Mouse (Mus musculus) lung, postnatal 10 days (tissue): ENCODE measurements at regions not wholly inside any gene's neighbourhood (a gene's known extent, or its start where the extent isn't known, plus 50 kb on each side); places are given as distances from the start of the nearest gene placed in this dataset.
"Not testable (repeated sequence)": the region's sequence is repeated elsewhere in the genome, so short reads cannot be mapped to it uniquely, and the experiment has no call there.

Source experiments
- DNase-seq: peaks from one replicate; pipeline ENCODE4 v3.0.0; 2021

- DNase-seq: no peak
These were observed 1948.3 kb downstream of the 9330182O14Rik start for GRCm38 (mm10) chr15:42082436-42082835.

- DNase-seq: no peak
These were observed 1966.6 kb downstream of the 9330182O14Rik start for GRCm38 (mm10) chr15:42100730-42101129.

- DNase-seq: no peak
These were observed 1970.7 kb downstream of the 9330182O14Rik start for GRCm38 (mm10) chr15:42104816-42105215.

- no peak for DNase-seq
These were observed 1972.9 kb downstream of the 9330182O14Rik start for GRCm38 (mm10) chr15:42107106-42107505.

GRCm38 (mm10) chr15:42111811-42112210 is 1977.6 kb downstream of the 9330182O14Rik start:
- no peak for DNase-seq

- no peak for DNase-seq
These were observed 1993.3 kb downstream of the 9330182O14Rik start for GRCm38 (mm10) chr15:42127471-42127870.

GRCm38 (mm10) chr15:42128976-42129375 is 1994.8 kb downstream of the 9330182O14Rik start:
- no peak for DNase-seq

GRCm38 (mm10) chr15:42166546-42166945 is 2032.4 kb downstream of the 9330182O14Rik start:
- no peak for DNase-seq

- not testable (repeated sequence) for DNase-seq
These were observed 2043.6 kb downstream of the 9330182O14Rik start for GRCm38 (mm10) chr15:42177766-42178165.

- peak; percentile 40 for DNase-seq
These were observed 2073.2 kb downstream of the 9330182O14Rik start for GRCm38 (mm10) chr15:42207187-42207846.

- no peak for DNase-seq
These were observed 2085.3 kb downstream of the 9330182O14Rik start for GRCm38 (mm10) chr15:42219496-42219895.

- DNase-seq: no peak
These were observed 2085.8 kb downstream of the 9330182O14Rik start for GRCm38 (mm10) chr15:42220005-42220404.

GRCm38 (mm10) chr15:42225006-42225405 is 2090.8 kb downstream of the 9330182O14Rik start:
- DNase-seq: no peak

GRCm38 (mm10) chr15:42231692-42232091 is 2097.5 kb downstream of the 9330182O14Rik start:
- no peak for DNase-seq

GRCm38 (mm10) chr15:42246812-42247211 is 2112.6 kb downstream of the 9330182O14Rik start:
- no peak for DNase-seq

- peak; percentile 3 for DNase-seq
These were observed 2118.7 kb downstream of the 9330182O14Rik start for GRCm38 (mm10) chr15:42252730-42253330.

- no peak for DNase-seq
These were observed 2122.2 kb downstream of the 9330182O14Rik start for GRCm38 (mm10) chr15:42256343-42256742.

- DNase-seq: no peak
These were observed 2141.0 kb downstream of the 9330182O14Rik start for GRCm38 (mm10) chr15:42275117-42275516.

GRCm38 (mm10) chr15:42277247-42277646 is 2143.1 kb downstream of the 9330182O14Rik start:
- no peak for DNase-seq

- DNase-seq: no peak
These were observed 2146.6 kb downstream of the 9330182O14Rik start for GRCm38 (mm10) chr15:42280810-42281209.

GRCm38 (mm10) chr15:42296406-42296805 is 2162.2 kb downstream of the 9330182O14Rik start:
- DNase-seq: peak; percentile 10

GRCm38 (mm10) chr15:42297430-42297829 is 2163.3 kb downstream of the 9330182O14Rik start:
- peak; percentile 25 for DNase-seq

GRCm38 (mm10) chr15:42301956-42302355 is 2167.8 kb downstream of the 9330182O14Rik start:
- no peak for DNase-seq

GRCm38 (mm10) chr15:42304097-42304496 is 2169.9 kb downstream of the 9330182O14Rik start:
- no peak for DNase-seq

- DNase-seq: peak; percentile 39
These were observed 2175.4 kb downstream of the 9330182O14Rik start for GRCm38 (mm10) chr15:42309586-42309985.
